In the genomic region with DNA sequence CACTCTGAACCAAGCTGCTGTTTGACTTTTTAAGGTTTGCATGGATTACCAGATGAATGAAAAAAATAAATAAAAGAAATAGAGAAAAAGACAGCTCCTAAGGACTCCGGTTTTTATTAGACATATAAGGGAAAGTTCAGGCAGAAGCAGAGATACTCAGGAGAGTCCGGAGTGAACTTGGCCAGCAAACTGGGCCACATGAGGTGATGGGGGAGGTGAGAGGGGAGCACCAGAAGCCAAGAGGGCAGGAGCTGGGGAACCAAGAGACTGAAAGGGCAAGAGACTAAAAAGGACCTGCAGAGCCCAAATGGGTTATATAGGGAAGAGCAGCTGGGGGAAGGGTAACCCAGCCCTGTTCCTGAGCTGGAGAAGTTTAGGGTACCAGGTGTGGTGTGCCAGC, we compare ENCODE assay signal across 27 mouse cellular contexts. TPM values are rescaled to one million over a fixed set of nuclear protein-coding genes. Genes with fewer than 3 reads are reported as not detected.
A peak's percentile ranks its signal among the peaks of the same experiment; 100 is the strongest.
DNase-seq lines count a peak whose midpoint lies in the region; ATAC-seq and TF ChIP-seq lines count a peak whose summit lies in the region.
"Had no signal": no experiment of that assay in that cellular context is flagged by ENCODE, and none has a peak within 500 bp of the region (broad histone marks: within the 10 kb centered on the region; RNA-seq: fewer than 3 reads in every experiment).

No protein-coding gene starts in this region.

- no peaks in the 10 kb centered on the region for H3K36me3 ChIP-seq in liver, adult 2 months (ENCODE audit: control insufficient read depth, insufficient read depth, low read length)
- H3K36me3 ChIP-seq in liver, embryonic 11.5 days (ENCODE audit: control insufficient read depth, insufficient read depth, low read length): no peaks in the 10 kb centered on the region
- no peaks in the 10 kb centered on the region for H3K36me3 ChIP-seq in thymus, adult 2 months (ENCODE audit: control insufficient read depth, insufficient read depth, low read length)
- H3K36me3 ChIP-seq: embryonic facial prominence, embryonic 10.5 days; embryonic facial prominence, embryonic 12.5 days; forebrain, embryonic 12.5 days; G1E had no signal

- H3K4me2 ChIP-seq in liver, embryonic 11.5 days: no peak overlapping the region
- H3K4me2 ChIP-seq: embryonic facial prominence, embryonic 12.5 days; forebrain, embryonic 12.5 days had no signal

- 47% methylated on average over 2 of the region's 2 CpGs for WGBS in liver, adult 2 months
- 87% methylated on average over 2 of the region's 2 CpGs for WGBS in liver, embryonic 11.5 days
- 99% methylated on average over 2 of the region's 2 CpGs for WGBS in thymus, adult 2 months

- TF ChIP-seq POLR2A in liver, adult 2 months (IDR thresholded peaks at IDR 0.05; ENCODE audit: extremely low read depth, insufficient read depth, low read length): no peak
- TF ChIP-seq POLR2A in thymus, adult 2 months (IDR thresholded peaks at IDR 0.05; ENCODE audit: control insufficient read depth, extremely low read depth, insufficient read depth, low read length, poor library complexity): no peak

- no peak overlapping the region for H3K27ac ChIP-seq in liver, adult 2 months (replicated peaks; ENCODE audit: insufficient read depth, low read depth, low read length)
- no peak overlapping the region for H3K27ac ChIP-seq in liver, embryonic 11.5 days (ENCODE audit: low read depth, low read length)
- H3K27ac ChIP-seq in thymus, adult 2 months (ENCODE audit: control insufficient read depth, insufficient read depth, low read length): no peak overlapping the region
- H3K27ac ChIP-seq: embryonic facial prominence, embryonic 10.5 days; embryonic facial prominence, embryonic 12.5 days; forebrain, embryonic 12.5 days had no signal

- ATAC-seq in liver, embryonic 11.5 days (replicated peaks; ENCODE audit: low FRiP score): no peak
- ATAC-seq: activated CD4-positive, CD25-positive, alpha-beta regulatory T cell, adult 4 months; CD4-positive, CD25-positive, alpha-beta regulatory T cell, adult 4 months; forebrain, embryonic 14.5 days; forebrain, postnatal 0 days; Patski had no signal

- no peaks in the 10 kb centered on the region for H3K9me3 ChIP-seq in liver, embryonic 11.5 days (ENCODE audit: control insufficient read depth, low read length)
- H3K9me3 ChIP-seq: embryonic facial prominence, embryonic 12.5 days; forebrain, embryonic 12.5 days; G1E had no signal

- peaks cover 4% of the 10 kb centered on the region; the same call in 1 of the 2 replicates for H3K4me1 ChIP-seq in liver, adult 2 months (ENCODE audit: control insufficient read depth, insufficient read depth, low read length)
- no peaks in the 10 kb centered on the region for H3K4me1 ChIP-seq in liver, embryonic 11.5 days (replicated peaks; ENCODE audit: control insufficient read depth, insufficient read depth, low read length)
- H3K4me1 ChIP-seq in thymus, adult 2 months (replicated peaks; ENCODE audit: control insufficient read depth, insufficient read depth, low read length): no peaks in the 10 kb centered on the region
- H3K4me1 ChIP-seq: embryonic facial prominence, embryonic 10.5 days; embryonic facial prominence, embryonic 12.5 days; forebrain, embryonic 12.5 days had no signal

- H3K9ac ChIP-seq in liver, adult 2 months (ENCODE audit: low read depth, low read length): no peak overlapping the region
- H3K9ac ChIP-seq in liver, embryonic 11.5 days (ENCODE audit: low read depth, low read length): no peak overlapping the region
- H3K9ac ChIP-seq: embryonic facial prominence, embryonic 12.5 days; forebrain, embryonic 12.5 days; forebrain, postnatal 0 days had no signal

- H3K4me3 ChIP-seq in liver, adult 2 months (ENCODE audit: insufficient read depth, low read depth, low read length): no peak overlapping the region
- H3K4me3 ChIP-seq in liver, embryonic 11.5 days (ENCODE audit: low read depth, low read length): no peak overlapping the region
- no peak overlapping the region for H3K4me3 ChIP-seq in thymus, adult 2 months (ENCODE audit: control insufficient read depth, insufficient read depth, low read length)
- H3K4me3 ChIP-seq: embryonic facial prominence, embryonic 10.5 days; embryonic facial prominence, embryonic 12.5 days; forebrain, embryonic 12.5 days had no signal

- H3K79me2 ChIP-seq in liver, adult 2 months (ENCODE audit: control insufficient read depth, insufficient read depth, low read length): no peaks in the 10 kb centered on the region

- TF ChIP-seq CTCF in liver, adult 2 months (IDR thresholded peaks at IDR 0.05; ENCODE audit: low read depth, low read length): no peak
- TF ChIP-seq CTCF in thymus, adult 2 months (IDR thresholded peaks at IDR 0.05; ENCODE audit: borderline replicate concordance, control insufficient read depth, extremely low read depth, insufficient read depth, low read length, poor library complexity): no peak

- DNase-seq in adrenal gland, adult 2 months: peak; percentile 28
- DNase-seq in adrenal gland, adult 8-10 months: no peak
- peak; percentile 36 for DNase-seq in adrenal gland, postnatal 14 days
- no peak for DNase-seq in adrenal gland, adult 18-20 months (ENCODE audit: low spot score in 2 of 2)
- peak; percentile 57 for DNase-seq in liver, adult 2 months (ENCODE audit: extremely low read depth, low read depth, low spot score)
- no peak for DNase-seq in liver, embryonic 11.5 days (ENCODE audit: low spot score)
- DNase-seq in adipocyte (ENCODE audit: low spot score): peak; percentile 38
- DNase-seq in thymus, adult 2 months: no peak
- DNase-seq: B cell, adult 2 months; cerebellum, adult 11-12 months; cerebellum, adult 2 months; cerebellum, adult 9-10 months; cerebellum, postnatal 10 days; cerebellum, postnatal 25 days; forebrain, postnatal 0 days had no signal

- no peaks in the 10 kb centered on the region for H3K27me3 ChIP-seq in liver, adult 2 months (ENCODE audit: control insufficient read depth, insufficient read depth, low read length)
- H3K27me3 ChIP-seq in liver, embryonic 11.5 days (replicated peaks; ENCODE audit: control insufficient read depth, insufficient read depth, low read length): no peaks in the 10 kb centered on the region
- H3K27me3 ChIP-seq in thymus, adult 2 months (ENCODE audit: control insufficient read depth, insufficient read depth, low read length): no peaks in the 10 kb centered on the region
- H3K27me3 ChIP-seq: CH12.LX; embryonic facial prominence, embryonic 12.5 days; forebrain, embryonic 12.5 days had no signal

RNA-seq across cellular contexts. Expression of gene Pdcd1lg2, which starts 16.0 kb away (rescaled TPM):
- total RNA-seq in adrenal gland, adult 2 months (2021): not detected
- not detected in 2 replicates for polyA plus RNA-seq in adrenal gland, adult 2 months (2012; rRNA removed)
- not detected for total RNA-seq in adrenal gland, adult 8-10 months (2022)
- total RNA-seq in adrenal gland, postnatal 14 days (2021): 0.23 TPM in 1 of 2 replicates, not detected in the other
- total RNA-seq in adrenal gland, adult 18-20 months (2021): not detected
- total RNA-seq in liver, adult 2 months (2014; rRNA removed): 0.13 and 0.18 TPM in 2 replicates
- 0.05 and 0.11 TPM in 2 replicates for polyA plus RNA-seq in liver, adult 2 months (2012; rRNA removed)
- polyA plus RNA-seq in liver, embryonic 11.5 days (2014; fragmentation: Nextera tagmentation; extraction: Ambion mirVana): not detected in 2 replicates
- polyA plus RNA-seq in thymus, adult 2 months (2012; rRNA removed): 4.0 and 4.7 TPM in 2 replicates
- total RNA-seq: adrenal gland, postnatal 4 days had no signal
- polyA plus RNA-seq: cerebellum, adult 2 months; cortical plate, adult 2 months; embryonic facial prominence, embryonic 10.5 days; embryonic facial prominence, embryonic 14.5 days; forebrain, embryonic 14.5 days; forebrain, postnatal 0 days had no signal

RNA-seq across cellular contexts. Expression of gene Cd274, which starts 27.5 kb away (rescaled TPM):
- total RNA-seq in adrenal gland, adult 2 months (2021): 10 to 100 TPM in 1 of 2 experiments, 1 to 10 TPM in 1; 5.0 to 10.7 TPM
- polyA plus RNA-seq in adrenal gland, adult 2 months (2012; rRNA removed): 1.8 and 2.0 TPM in 2 replicates
- total RNA-seq in adrenal gland, adult 8-10 months (2022): 1 to 10 TPM; 4.1 to 9.4 (median 7.3) TPM
- 6.0 and 7.0 TPM in 2 replicates for total RNA-seq in adrenal gland, postnatal 14 days (2021)
- total RNA-seq in adrenal gland, adult 18-20 months (2021): 1 to 10 TPM; 4.7 to 5.1 TPM
- total RNA-seq in liver, adult 2 months (2014; rRNA removed): 2.1 TPM in 2 replicates
- 1.00 and 1.2 TPM in 2 replicates for polyA plus RNA-seq in liver, adult 2 months (2012; rRNA removed)
- polyA plus RNA-seq in liver, embryonic 11.5 days (2014; fragmentation: Nextera tagmentation; extraction: Ambion mirVana): 0.43 and 0.86 TPM in 2 replicates
- polyA plus RNA-seq in thymus, adult 2 months (2012; rRNA removed): 21.1 and 22.9 TPM in 2 replicates

RNA-seq across cellular contexts. Expression of gene Plgrkt, which starts 27.5 kb away (rescaled TPM):
- 10 to 100 TPM; 49.7 to 56.9 TPM for total RNA-seq in adrenal gland, adult 2 months (2021)
- polyA plus RNA-seq in adrenal gland, adult 2 months (2012; rRNA removed): 71.8 and 74.8 TPM in 2 replicates
- 10 to 100 TPM; 47.6 to 88.0 (median 75.4) TPM for total RNA-seq in adrenal gland, adult 8-10 months (2022)
- 56.4 and 63.4 TPM in 2 replicates for total RNA-seq in adrenal gland, postnatal 14 days (2021)
- total RNA-seq in adrenal gland, adult 18-20 months (2021): 10 to 100 TPM; 47.6 to 49.4 TPM
- 11.5 and 14.0 TPM in 2 replicates for total RNA-seq in liver, adult 2 months (2014; rRNA removed)
- polyA plus RNA-seq in liver, adult 2 months (2012; rRNA removed): 9.4 and 14.8 TPM in 2 replicates
- 54.0 and 56.2 TPM in 2 replicates for polyA plus RNA-seq in liver, embryonic 11.5 days (2014; fragmentation: Nextera tagmentation; extraction: Ambion mirVana)
- 116 and 144 TPM in 2 replicates for polyA plus RNA-seq in thymus, adult 2 months (2012; rRNA removed)

Comparison
In these comparisons a context has a peak if more than half of its experiments do, and no peak if none do; other contexts are left out.
1. DNase-seq: peak in adrenal gland, adult 2 months (single experiment), adrenal gland, postnatal 14 days (single experiment), liver, adult 2 months (single experiment) and adipocyte (single experiment); none in adrenal gland, adult 8-10 months (single experiment), adrenal gland, adult 18-20 months (0 of 2), liver, embryonic 11.5 days (single experiment) and thymus, adult 2 months (single experiment).